Mouse (Mus musculus): ENCODE measurements at regions not wholly inside any gene's neighbourhood (a gene's known extent, or its start where the extent isn't known, plus 50 kb on each side); places are given as distances from the start of the nearest gene placed in this dataset.

GRCm38 (mm10) chr4:5379215-5379614 is 586.1 kb upstream of the Impad1 start:
- no peak for DNase-seq (ENCODE audit: low read depth, low spot score)

- DNase-seq (ENCODE audit: low read depth, low spot score), result no peak
These were observed 565.1 kb upstream of the Impad1 start for GRCm38 (mm10) chr4:5358274-5358673.

- DNase-seq (ENCODE audit: low read depth, low spot score), result no peak
These were observed 553.1 kb upstream of the Impad1 start for GRCm38 (mm10) chr4:5346226-5346625.

GRCm38 (mm10) chr4:5344739-5345138 is 551.6 kb upstream of the Impad1 start:
- no peak for DNase-seq (ENCODE audit: low read depth, low spot score)

GRCm38 (mm10) chr4:5344311-5344710 is 551.2 kb upstream of the Impad1 start:
- DNase-seq (ENCODE audit: low read depth, low spot score), result no peak

- no peak for DNase-seq (ENCODE audit: low read depth, low spot score)
These were observed 544.2 kb upstream of the Impad1 start for GRCm38 (mm10) chr4:5337158-5337896.

GRCm38 (mm10) chr4:5335030-5335429 is 541.9 kb upstream of the Impad1 start:
- no peak for DNase-seq (ENCODE audit: low read depth, low spot score)

GRCm38 (mm10) chr4:5328497-5329194 is 535.5 kb upstream of the Impad1 start:
- no peak for DNase-seq (ENCODE audit: low read depth, low spot score)

GRCm38 (mm10) chr4:5327171-5327661 is 534.1 kb upstream of the Impad1 start:
- DNase-seq (ENCODE audit: low read depth, low spot score), result peak; percentile 28

- DNase-seq (ENCODE audit: low read depth, low spot score), result no peak
These were observed 508.3 kb upstream of the Impad1 start for GRCm38 (mm10) chr4:5301461-5301860.

GRCm38 (mm10) chr4:5301017-5301416 is 507.9 kb upstream of the Impad1 start:
- no peak for DNase-seq (ENCODE audit: low read depth, low spot score)

GRCm38 (mm10) chr4:5299208-5299607 is 506.1 kb upstream of the Impad1 start:
- DNase-seq (ENCODE audit: low read depth, low spot score), result peak; percentile 39

- DNase-seq (ENCODE audit: low read depth, low spot score), result no peak
These were observed 500.9 kb upstream of the Impad1 start for GRCm38 (mm10) chr4:5294030-5294429.

- DNase-seq (ENCODE audit: low read depth, low spot score), result no peak
These were observed 483.0 kb upstream of the Impad1 start for GRCm38 (mm10) chr4:5276113-5276512.

All from brain, embryonic 18.5 days (tissue).